Mouse (Mus musculus) WW6 (cell line): Measurements from ENCODE around the gene Wdr20rt.
"Not testable (repeated sequence)": the region's sequence is repeated elsewhere in the genome, so short reads cannot be mapped to it uniquely, and the experiment has no call there.

Source experiments
- DNase-seq: peaks from one replicate; pipeline ENCODE4 v3.0.0-alpha.2; 2013; ENCODE audit warnings: low read depth, low spot score

Wdr20rt gene

GRCm38 (mm10) chr12:65225467-65225945 lies at the start of gene Wdr20rt:
TSS of gene Wdr20rt (plus strand) at chr12:65225517.
- DNase-seq = no peak

GRCm38 (mm10) chr12:65187365-65187764 lies 38.0 kb upstream of the Wdr20rt start:
- no peak for DNase-seq

- DNase-seq = no peak
Measured at GRCm38 (mm10) chr12:65189213-65189612, 36.1 kb upstream of the Wdr20rt start.

- DNase-seq = no peak
Measured at GRCm38 (mm10) chr12:65194003-65194530, 31.2 kb upstream of the Wdr20rt start.

GRCm38 (mm10) chr12:65201812-65202211 lies 23.5 kb upstream of the Wdr20rt start:
- DNase-seq = no peak

- no peak for DNase-seq
Measured at GRCm38 (mm10) chr12:65206431-65206830, 18.9 kb upstream of the Wdr20rt start.

- no peak for DNase-seq
Measured at GRCm38 (mm10) chr12:65216404-65216840, 8.9 kb upstream of the Wdr20rt start.

- DNase-seq = no peak
Measured at GRCm38 (mm10) chr12:65228628-65229027, 3.3 kb downstream of the Wdr20rt start.

- no peak for DNase-seq
Measured at GRCm38 (mm10) chr12:65229041-65229440, 3.7 kb downstream of the Wdr20rt start.

GRCm38 (mm10) chr12:65232801-65233200 lies 7.5 kb downstream of the Wdr20rt start:
- not testable (repeated sequence) for DNase-seq

- no peak for DNase-seq
Measured at GRCm38 (mm10) chr12:65250116-65250738, 24.9 kb downstream of the Wdr20rt start.

GRCm38 (mm10) chr12:65256887-65257286 lies 31.6 kb downstream of the Wdr20rt start:
- DNase-seq = no peak

- DNase-seq = no peak
Measured at GRCm38 (mm10) chr12:65258212-65259138, 33.2 kb downstream of the Wdr20rt start.

- no peak for DNase-seq
Measured at GRCm38 (mm10) chr12:65259139-65260111, 34.1 kb downstream of the Wdr20rt start.

- DNase-seq = no peak
Measured at GRCm38 (mm10) chr12:65268311-65268984, 43.1 kb downstream of the Wdr20rt start.

GRCm38 (mm10) chr12:65269406-65269805 lies 44.1 kb downstream of the Wdr20rt start:
- no peak for DNase-seq

- DNase-seq = no peak
Measured at GRCm38 (mm10) chr12:65273807-65274206, 48.5 kb downstream of the Wdr20rt start.
